Mouse (Mus musculus) effector memory CD4-positive, alpha-beta T cell, adult 7 months (primary cell): Measurements from ENCODE around the gene 1700069L16Rik. TPM values are rescaled to one million over a fixed set of nuclear protein-coding genes. Genes with fewer than 3 reads are reported as not detected.

Source experiments
- polyA plus RNA-seq: library from polyadenylated mRNA; unstranded; fragments of 100-300 nt; shearing (Covaris generic); gene quantifications from one replicate; pipeline ENCODE4 v1.2.1, GENCODE M21; 2017

The 1700069L16Rik gene
- not detected for polyA plus RNA-seq

DNA sequence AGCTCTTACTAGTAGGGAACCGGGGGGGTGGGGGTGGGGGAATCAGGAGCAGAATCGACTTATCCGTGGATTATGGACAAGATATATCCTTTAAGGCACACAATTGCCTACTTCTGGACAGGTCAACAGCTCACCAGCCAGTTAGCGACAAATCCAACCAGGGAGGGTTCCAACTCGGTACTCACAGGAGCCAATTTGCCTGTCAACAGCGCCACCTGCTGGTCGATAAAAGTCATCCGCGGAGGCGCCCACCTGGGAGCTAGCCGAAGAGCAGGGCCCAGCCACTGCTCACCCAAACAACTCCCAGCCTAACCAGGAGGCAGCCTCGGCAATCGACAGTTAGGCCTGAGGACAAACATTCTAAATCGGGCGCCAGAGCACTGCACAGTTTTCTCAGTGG is at the start of gene 1700069L16Rik:
TSS of gene 1700069L16Rik (minus strand) at position 327 of the 400 bp plus-strand sequence.

DNA sequence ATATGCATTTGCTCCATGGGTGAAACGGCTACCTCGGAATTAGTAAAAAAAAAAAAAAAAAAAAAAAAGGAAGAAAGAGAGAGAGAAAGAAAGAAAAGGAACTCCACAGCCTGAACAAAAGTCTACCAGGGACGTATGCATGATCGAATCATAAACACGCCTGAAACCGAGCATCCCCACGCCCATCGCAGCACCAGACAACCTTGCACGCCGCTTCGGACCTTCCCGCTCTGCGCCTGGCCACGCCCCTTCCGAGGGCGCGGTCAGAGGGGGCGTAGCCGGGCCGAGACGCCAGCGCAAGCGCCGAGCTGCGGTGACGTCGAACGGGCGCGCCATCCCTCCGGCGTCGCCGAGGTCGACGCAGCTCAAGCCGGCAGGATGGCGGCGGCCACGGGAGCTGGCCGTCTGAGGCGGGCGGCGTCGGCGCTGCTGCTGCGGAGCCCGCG is 47.9 kb upstream of the 1700069L16Rik start, which contains the start of the genes Sart3 and Iscu:
TSS of gene Sart3 (minus strand) at position 61 of the 446 bp plus-strand sequence.
TSS of gene Iscu (plus strand) at position 299 of the 446 bp plus-strand sequence.

GRCm38 (mm10) chr5:113735345-113736112 is 11.0 kb upstream of the 1700069L16Rik start, which contains the start of gene Ficd:
Gene Ficd (plus strand): TSS chr5:113735803.

GRCm38 (mm10) chr5:113650035-113650865 is 74.3 kb downstream of the 1700069L16Rik start, which contains the start of gene Cmklr1:
Gene Cmklr1 (minus strand): TSS chr5:113650426.

Other genes starting within 250 kb of the 1700069L16Rik start
- 2.1 TPM for gene Wscd2, start 234.4 kb downstream of the 1700069L16Rik start, polyA plus RNA-seq
- not detected for gene Cmklr1, start 74.3 kb downstream of the 1700069L16Rik start, polyA plus RNA-seq
- 5.8 TPM for gene Ficd, start 11.0 kb upstream of the 1700069L16Rik start, polyA plus RNA-seq
- gene Sart3, start 47.7 kb upstream of the 1700069L16Rik start, polyA plus RNA-seq, result 61.8 TPM
- gene Iscu, start 48.0 kb upstream of the 1700069L16Rik start, polyA plus RNA-seq, result 113 TPM
- not detected for gene Tmem119, start 75.7 kb upstream of the 1700069L16Rik start, polyA plus RNA-seq
- 1,519 TPM for gene Selplg, start 107.9 kb upstream of the 1700069L16Rik start, polyA plus RNA-seq
- gene Coro1c, start 184.0 kb upstream of the 1700069L16Rik start, polyA plus RNA-seq, result 90.7 TPM